In genomic region chr2:127182598-127183381, GRCm38 (mm10) we compare ENCODE assay signal across 8 mouse cellular contexts. TPM values are rescaled to one million over a fixed set of nuclear protein-coding genes. Genes with fewer than 3 reads are reported as not detected.
DNase-seq lines count a peak whose midpoint lies in the region; ATAC-seq and TF ChIP-seq lines count a peak whose summit lies in the region.

No protein-coding gene starts in this region.

- peak; percentile 78 for DNase-seq in A20 (ENCODE audit: low read depth, low spot score)
- peak; percentile 98 for DNase-seq in brain, embryonic 14.5 days (ENCODE audit: low read depth)
- peak; percentile 89 to 94 for DNase-seq in heart, adult 9 months (ENCODE audit: low spot score in 2 of 2)
- peak; percentile 92 for DNase-seq in kidney, adult 9 months
- peak; percentile 76 to 87 for DNase-seq in spleen, adult 2 months (ENCODE audit: low read depth in 1 of 2, low spot score in 2 of 2)

- H3K9me3 ChIP-seq in limb, embryonic 13.5 days, result no peaks in the 10 kb centered on the region
- H3K9me3 ChIP-seq in midbrain, embryonic 15.5 days, result no peaks in the 10 kb centered on the region

- peak overlapping the region; percentile 78 for H3K9ac ChIP-seq in limb, embryonic 13.5 days
- H3K9ac ChIP-seq in midbrain, embryonic 15.5 days, result peak overlapping the region; percentile 57

- H3K4me1 ChIP-seq in limb, embryonic 13.5 days, result peaks cover 5% of the 10 kb centered on the region; the same call in 1 of the 2 replicates
- H3K4me1 ChIP-seq in midbrain, embryonic 15.5 days, result peaks cover 6% of the 10 kb centered on the region
- H3K4me1 ChIP-seq in spleen, adult 2 months (ENCODE audit: control insufficient read depth, insufficient read depth, insufficient read length), result no peaks in the 10 kb centered on the region

- no peaks in the 10 kb centered on the region for H3K27me3 ChIP-seq in limb, embryonic 13.5 days
- no peaks in the 10 kb centered on the region; the same call in 1 of the 2 replicates for H3K27me3 ChIP-seq in midbrain, embryonic 15.5 days (replicated peaks)
- H3K27me3 ChIP-seq in spleen, adult 2 months (ENCODE audit: control insufficient read depth, insufficient read depth, low read length), result no peaks in the 10 kb centered on the region

- 3% methylated on average over 17 of the region's 17 CpGs for whole genome bisulfite sequencing in limb, embryonic 13.5 days
- 2% methylated on average over 17 of the region's 17 CpGs for WGBS in midbrain, embryonic 15.5 days
- 3% methylated on average over 17 of the region's 17 CpGs for WGBS in spleen, adult 2 months

- peak overlapping the region; percentile 60 for H3K4me3 ChIP-seq in limb, embryonic 13.5 days
- peak overlapping the region; percentile 50 for H3K4me3 ChIP-seq in midbrain, embryonic 15.5 days
- H3K4me3 ChIP-seq in spleen, adult 2 months (ENCODE audit: extremely low read depth, insufficient read depth, insufficient read length), result peak overlapping the region; percentile 71

- H3K36me3 ChIP-seq in limb, embryonic 13.5 days, result no peaks in the 10 kb centered on the region
- no peaks in the 10 kb centered on the region for H3K36me3 ChIP-seq in midbrain, embryonic 15.5 days (replicated peaks)
- H3K36me3 ChIP-seq in spleen, adult 2 months (ENCODE audit: control insufficient read depth, insufficient read depth, low read length), result no peaks in the 10 kb centered on the region

- peak overlapping the region; percentile 86 for H3K27ac ChIP-seq in limb, embryonic 13.5 days
- peak overlapping the region; percentile 85 for H3K27ac ChIP-seq in midbrain, embryonic 15.5 days
- peak overlapping the region; percentile 95 for H3K27ac ChIP-seq in spleen, adult 2 months (ENCODE audit: insufficient read depth, low read length)

- TF ChIP-seq POLR2A in brain, embryonic 14.5 days (IDR thresholded peaks at IDR 0.05; ENCODE audit: borderline replicate concordance, extremely low read depth, insufficient read depth, insufficient read length, poor library complexity, severe bottlenecking), result peak; percentile 71; the same call in 1 of the 2 replicates
- peak; percentile 32; the same call in 1 of the 2 replicates for TF ChIP-seq POLR2A in spleen, adult 2 months (IDR thresholded peaks at IDR 0.05; ENCODE audit: low read depth, low read length)

- H3K4me2 ChIP-seq in limb, embryonic 13.5 days (replicated peaks), result peak overlapping the region; percentile 82
- peak overlapping the region; percentile 63 for H3K4me2 ChIP-seq in midbrain, embryonic 15.5 days

- peak; percentile 99 for ATAC-seq in erythroblast, adult 5-6 weeks (replicated peaks; ENCODE audit: low FRiP score, poor library complexity, severe bottlenecking)
- peak; percentile 100 for ATAC-seq in limb, embryonic 13.5 days (ENCODE audit: low FRiP score, low read depth)
- ATAC-seq in midbrain, embryonic 15.5 days (replicated peaks), result peak; percentile 100

- no peak for TF ChIP-seq CTCF in brain, embryonic 14.5 days (IDR thresholded peaks at IDR 0.05; ENCODE audit: borderline replicate concordance, extremely low read depth, insufficient read depth, insufficient read length)
- no peak for TF ChIP-seq CTCF in spleen, adult 2 months (IDR thresholded peaks at IDR 0.05; ENCODE audit: extremely low read depth, insufficient read depth, insufficient read length, insufficient replicate concordance)

RNA-seq across cellular contexts. Expression of gene 1810024B03Rik, which starts 25.3 kb away (rescaled TPM):
- polyA plus RNA-seq in brain, embryonic 14.5 days (2012; rRNA removed), result 1.2 and 1.3 TPM in 2 replicates
- total RNA-seq in erythroblast, adult 5-6 weeks (2015; ENCODE audit: low replicate concordance), result not detected in 2 replicates
- 0.84 TPM in 1 of 2 replicates, not detected in the other for total RNA-seq in erythroblast, adult 5-6 weeks (2017; ENCODE audit: low replicate concordance)
- 2.3 and 2.4 TPM in 2 replicates for polyA plus RNA-seq in limb, embryonic 13.5 days (2015; fragmentation: Nextera tagmentation; extraction: Ambion mirVana)
- polyA plus RNA-seq in midbrain, embryonic 15.5 days (2015; fragmentation: Nextera tagmentation; extraction: Ambion mirVana), result 1.0 TPM in 2 replicates
- 0.60 and 0.76 TPM in 2 replicates for polyA plus RNA-seq in spleen, adult 2 months (2012; rRNA removed)

RNA-seq across cellular contexts. Expression of gene Snrnp200, which starts 25.4 kb away (rescaled TPM):
- 81.5 and 98.9 TPM in 2 replicates for polyA plus RNA-seq in brain, embryonic 14.5 days (2012; rRNA removed)
- total RNA-seq in erythroblast, adult 5-6 weeks (2015; ENCODE audit: low replicate concordance), result 25.7 and 44.3 TPM in 2 replicates
- 45.7 and 55.2 TPM in 2 replicates for total RNA-seq in erythroblast, adult 5-6 weeks (2017; ENCODE audit: low replicate concordance)
- polyA plus RNA-seq in limb, embryonic 13.5 days (2015; fragmentation: Nextera tagmentation; extraction: Ambion mirVana), result 66.9 and 70.0 TPM in 2 replicates
- polyA plus RNA-seq in midbrain, embryonic 15.5 days (2015; fragmentation: Nextera tagmentation; extraction: Ambion mirVana), result 58.1 and 58.8 TPM in 2 replicates
- 39.6 and 42.0 TPM in 2 replicates for polyA plus RNA-seq in spleen, adult 2 months (2012; rRNA removed)

RNA-seq across cellular contexts. Expression of gene Itpripl1, which starts 39.5 kb away (rescaled TPM):
- polyA plus RNA-seq in brain, embryonic 14.5 days (2012; rRNA removed), result 5.5 and 6.6 TPM in 2 replicates
- 4.8 and 5.2 TPM in 2 replicates for total RNA-seq in erythroblast, adult 5-6 weeks (2015; ENCODE audit: low replicate concordance)
- 4.4 and 6.1 TPM in 2 replicates for total RNA-seq in erythroblast, adult 5-6 weeks (2017; ENCODE audit: low replicate concordance)
- 27.6 and 30.1 TPM in 2 replicates for polyA plus RNA-seq in limb, embryonic 13.5 days (2015; fragmentation: Nextera tagmentation; extraction: Ambion mirVana)
- polyA plus RNA-seq in midbrain, embryonic 15.5 days (2015; fragmentation: Nextera tagmentation; extraction: Ambion mirVana), result 7.6 and 7.7 TPM in 2 replicates
- polyA plus RNA-seq in spleen, adult 2 months (2012; rRNA removed), result 12.3 and 13.6 TPM in 2 replicates

RNA-seq across cellular contexts. Expression of gene Ncaph, which starts 49.0 kb away (rescaled TPM):
- polyA plus RNA-seq in brain, embryonic 14.5 days (2012; rRNA removed), result 18.5 and 28.6 TPM in 2 replicates
- 20.8 and 25.9 TPM in 2 replicates for total RNA-seq in erythroblast, adult 5-6 weeks (2015; ENCODE audit: low replicate concordance)
- 37.4 and 64.0 TPM in 2 replicates for total RNA-seq in erythroblast, adult 5-6 weeks (2017; ENCODE audit: low replicate concordance)
- 81.7 and 83.1 TPM in 2 replicates for polyA plus RNA-seq in limb, embryonic 13.5 days (2015; fragmentation: Nextera tagmentation; extraction: Ambion mirVana)
- polyA plus RNA-seq in midbrain, embryonic 15.5 days (2015; fragmentation: Nextera tagmentation; extraction: Ambion mirVana), result 13.1 and 13.9 TPM in 2 replicates
- 2.5 and 2.8 TPM in 2 replicates for polyA plus RNA-seq in spleen, adult 2 months (2012; rRNA removed)

Comparison
In these comparisons a context has a peak if more than half of its experiments do, and no peak if none do; other contexts are left out.
1. Peak in every context shown above with its lines: DNase-seq, ATAC-seq, H3K4me3 ChIP-seq and H3K27ac ChIP-seq.